Mouse (Mus musculus): ENCODE results near the gene Diras1.

Gene Diras1

DNA sequence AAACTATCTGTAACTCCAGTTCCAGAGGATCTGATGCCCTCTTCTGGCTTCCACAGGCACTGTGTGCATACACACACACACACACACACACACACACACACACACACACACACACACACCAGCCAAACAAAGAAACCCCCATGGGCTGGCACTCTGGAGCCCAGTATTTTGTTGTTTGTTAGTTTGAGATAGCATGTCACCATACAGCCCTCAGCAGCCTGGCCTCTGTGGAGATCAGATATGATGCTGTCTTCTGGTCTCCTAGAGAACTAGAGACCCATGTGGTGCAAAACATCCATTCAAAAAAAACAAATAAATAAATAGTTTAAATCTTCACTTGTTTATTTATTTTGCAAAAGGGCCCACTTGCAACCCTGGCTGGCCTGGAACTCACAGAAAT, 2.8 kb upstream of the Diras1 start:
- no peak for DNase-seq (ENCODE audit: low spot score in 2 of 2)

DNA sequence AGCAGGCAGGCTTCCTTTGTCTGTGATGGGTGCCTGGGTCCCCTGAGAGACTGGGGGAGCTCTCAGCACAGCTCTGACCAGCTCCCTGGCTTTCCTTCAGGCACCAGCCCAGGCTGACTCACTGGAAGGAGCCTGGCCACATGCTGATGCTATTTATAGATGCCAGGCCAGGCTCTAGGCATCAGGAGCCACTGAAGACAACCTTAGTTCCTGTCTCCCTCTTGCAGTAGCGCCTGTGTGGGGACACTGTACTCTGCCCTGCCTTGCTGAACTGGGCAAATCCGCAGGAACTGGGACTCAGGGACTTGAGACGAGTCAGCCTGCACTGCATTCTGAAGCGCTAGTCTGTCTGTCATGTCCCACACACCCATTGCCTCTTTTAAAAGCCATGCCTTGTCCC, 1.9 kb upstream of the Diras1 start:
- no peak for DNase-seq (ENCODE audit: low spot score in 2 of 2)

DNA sequence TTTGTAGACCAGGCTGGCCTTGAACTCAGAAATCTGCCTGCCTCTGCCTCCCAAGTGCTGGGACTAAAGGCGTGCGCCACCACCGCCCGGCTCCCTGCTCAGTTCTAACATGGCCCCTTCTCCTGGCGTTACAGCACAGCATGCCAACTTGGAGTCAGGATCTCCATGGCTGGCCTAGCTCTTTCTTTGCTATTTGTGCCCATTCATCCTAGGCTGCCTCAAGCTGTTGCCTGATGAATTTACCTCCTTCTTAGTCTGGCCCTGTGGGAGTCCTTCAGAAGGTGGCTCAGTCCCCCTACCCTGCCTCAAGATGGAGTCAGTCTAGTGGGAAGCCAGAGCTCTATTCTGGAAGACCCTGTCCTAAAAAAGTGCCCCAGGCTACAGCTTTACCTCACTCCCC, 1.4 kb upstream of the Diras1 start:
- DNase-seq (ENCODE audit: low spot score in 2 of 2), result no peak

DNA sequence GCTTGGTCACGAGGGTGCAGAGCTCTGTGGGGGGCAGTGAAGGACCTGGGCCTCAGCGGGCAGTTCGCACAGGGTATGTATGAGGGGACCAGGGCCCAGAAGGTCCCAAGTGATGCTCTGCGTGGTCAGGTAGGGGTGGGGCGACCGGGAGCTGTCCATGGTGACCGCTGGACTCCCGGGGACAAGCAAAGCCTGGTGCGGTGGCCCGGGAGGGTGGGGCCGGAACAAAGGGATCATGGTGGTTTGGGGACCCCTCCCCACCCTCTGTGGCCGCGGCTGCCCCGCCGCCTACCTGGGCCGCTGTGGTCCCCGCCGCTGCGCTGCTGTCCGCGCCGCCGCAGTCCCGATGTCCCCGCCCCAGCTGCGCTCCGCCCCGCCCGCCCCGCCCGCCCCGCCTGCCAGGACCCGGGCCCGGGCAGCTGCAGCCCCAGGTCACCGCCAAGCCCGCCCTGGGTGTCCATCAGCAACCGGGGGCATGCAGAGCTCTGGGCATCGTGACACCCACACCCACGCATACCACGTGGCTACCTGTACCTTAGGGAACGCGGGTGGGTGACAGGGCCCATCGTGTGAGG, 328 bp downstream of the Diras1 start:
- no peak for DNase-seq (ENCODE audit: low spot score in 2 of 2)

DNA sequence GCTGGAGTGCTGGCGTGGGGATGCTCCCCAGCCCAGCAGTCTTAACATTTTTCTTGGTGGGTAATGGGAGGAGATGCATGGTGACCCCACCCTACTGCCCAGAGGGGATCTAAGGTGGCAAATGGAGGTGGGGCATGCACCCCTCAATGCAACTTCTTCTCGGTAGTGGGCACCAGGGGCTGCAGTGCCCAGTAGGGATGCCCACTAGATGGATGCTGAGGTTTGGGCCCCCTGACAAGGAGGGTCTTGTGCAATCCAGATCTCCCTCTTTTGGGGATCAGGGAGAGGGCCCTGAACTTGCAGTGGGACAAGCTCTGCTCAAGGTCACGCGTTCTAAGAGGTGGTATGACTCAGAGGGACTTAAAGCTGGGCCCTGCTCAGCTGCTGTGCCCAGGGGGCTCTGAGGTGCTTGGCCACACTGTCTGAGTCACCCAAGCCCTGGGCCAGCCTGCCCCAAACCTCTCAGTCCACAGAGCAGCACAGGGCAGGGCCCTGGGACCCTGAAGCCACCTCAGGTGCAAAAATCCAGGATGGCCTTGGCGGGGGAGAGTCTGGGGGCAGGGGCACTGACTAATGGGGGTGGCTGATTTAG, 1.0 kb downstream of the Diras1 start:
- no peak for DNase-seq (ENCODE audit: low spot score in 2 of 2)

DNA sequence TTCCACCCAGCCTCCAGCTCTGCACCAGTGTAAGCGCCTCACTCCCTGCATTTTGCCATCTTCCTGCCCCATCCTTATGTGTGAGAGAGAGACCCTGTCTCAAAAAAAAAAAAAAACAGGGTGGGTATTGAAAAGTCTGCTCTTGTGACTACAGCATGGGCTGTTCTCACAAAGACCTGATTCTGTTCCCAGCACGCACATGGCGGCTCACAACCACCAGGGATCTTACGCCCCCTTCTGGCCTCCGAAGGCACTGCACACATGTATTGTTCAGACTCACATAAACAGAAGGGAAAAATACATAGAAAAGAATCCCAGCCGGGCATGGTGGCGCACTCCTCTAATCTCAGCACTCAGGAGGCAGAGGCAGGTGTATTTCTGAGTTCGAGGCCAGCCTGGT, 2.7 kb downstream of the Diras1 start:
- no peak for DNase-seq (ENCODE audit: low spot score in 2 of 2)

DNA sequence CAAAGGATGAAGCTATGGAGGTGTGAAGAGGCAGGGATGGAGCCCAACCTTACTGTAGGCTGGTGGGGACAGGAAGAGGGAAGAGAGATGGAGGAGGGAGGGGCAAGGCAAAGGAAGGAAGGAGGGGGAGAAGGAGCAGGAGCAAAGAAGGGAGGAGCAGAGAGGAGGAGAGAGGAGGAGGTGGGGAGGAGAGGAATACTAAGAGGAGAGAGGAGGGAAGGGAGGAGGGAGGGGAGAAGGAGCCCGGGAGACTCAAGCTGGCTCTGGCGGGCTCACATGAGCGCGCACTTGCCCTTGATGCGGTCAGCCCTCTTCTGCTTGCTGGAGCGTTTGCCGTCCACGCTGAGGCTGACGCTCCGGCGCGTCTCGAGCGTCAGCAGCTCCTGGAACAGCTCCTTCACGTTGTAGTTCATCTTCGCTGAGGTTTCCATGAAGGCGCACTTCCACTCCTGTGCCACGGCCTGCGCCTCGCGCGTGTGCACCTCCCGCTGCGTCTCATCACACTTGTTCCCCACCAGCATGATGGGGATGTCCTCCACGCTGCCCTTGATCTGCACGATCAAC, 3.8 kb downstream of the Diras1 start:
- no peak for DNase-seq (ENCODE audit: low spot score in 2 of 2)

DNA sequence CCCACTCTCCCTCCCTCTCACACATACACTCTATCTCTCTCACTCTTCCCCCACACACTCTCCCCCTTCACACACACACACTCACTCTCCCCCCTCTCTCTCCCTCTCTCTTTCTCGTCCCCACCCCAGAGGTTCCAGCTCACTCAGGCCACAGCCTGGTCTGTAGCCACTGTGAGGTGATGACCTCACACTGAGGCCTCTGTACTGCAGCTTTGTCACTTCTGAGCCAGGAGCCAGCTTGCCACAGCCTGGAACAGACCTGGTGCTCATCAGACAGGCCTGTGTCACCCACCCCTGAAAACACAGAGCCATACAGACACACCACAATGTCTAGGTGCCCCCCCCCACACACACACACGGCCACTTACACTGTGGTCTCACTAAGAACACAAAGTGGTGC, 5.3 kb downstream of the Diras1 start:
- no peak for DNase-seq (ENCODE audit: low spot score in 2 of 2)

DNA sequence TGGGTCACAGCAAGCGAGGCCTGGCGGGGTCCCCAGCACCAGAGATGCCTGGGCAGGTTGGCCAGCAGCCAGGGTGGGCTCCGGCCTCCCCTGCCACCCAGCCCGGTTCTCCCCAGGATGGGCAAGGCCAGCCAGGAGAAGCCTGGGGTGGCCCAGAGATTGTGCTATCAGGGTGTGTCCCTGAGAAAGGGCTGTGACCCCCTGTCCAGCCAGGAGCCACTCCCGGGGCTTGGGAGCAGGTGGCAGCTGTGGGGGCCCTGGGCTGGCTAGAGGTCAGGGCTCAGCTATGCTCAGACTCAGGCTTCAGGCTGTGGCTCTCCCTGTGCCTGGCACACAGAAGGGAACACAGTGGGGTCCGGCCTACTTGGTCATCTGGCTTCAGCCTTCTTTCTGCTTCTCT, 5.8 kb downstream of the Diras1 start:
- DNase-seq (ENCODE audit: low spot score in 2 of 2), result no peak

DNA sequence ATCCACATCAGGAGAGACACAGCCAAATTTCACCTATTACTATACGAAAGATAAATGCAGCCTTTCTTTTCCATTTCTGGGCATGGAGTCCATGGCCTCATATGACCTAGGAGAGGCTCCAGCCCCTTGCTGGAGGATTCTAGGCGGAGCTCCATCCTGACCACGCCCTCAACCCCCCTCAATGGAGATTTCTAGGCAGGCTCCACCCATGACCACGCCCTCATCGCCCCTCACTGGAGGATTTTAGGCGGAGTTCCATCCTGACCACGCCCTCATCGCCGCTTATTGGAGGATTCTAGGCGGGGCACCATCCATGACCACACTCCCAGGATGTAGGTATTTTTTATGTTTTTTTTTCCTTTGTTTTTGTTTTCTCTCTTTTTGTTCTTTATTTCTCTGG, 7.1 kb downstream of the Diras1 start:
- DNase-seq (ENCODE audit: low spot score in 2 of 2), result no peak

DNA sequence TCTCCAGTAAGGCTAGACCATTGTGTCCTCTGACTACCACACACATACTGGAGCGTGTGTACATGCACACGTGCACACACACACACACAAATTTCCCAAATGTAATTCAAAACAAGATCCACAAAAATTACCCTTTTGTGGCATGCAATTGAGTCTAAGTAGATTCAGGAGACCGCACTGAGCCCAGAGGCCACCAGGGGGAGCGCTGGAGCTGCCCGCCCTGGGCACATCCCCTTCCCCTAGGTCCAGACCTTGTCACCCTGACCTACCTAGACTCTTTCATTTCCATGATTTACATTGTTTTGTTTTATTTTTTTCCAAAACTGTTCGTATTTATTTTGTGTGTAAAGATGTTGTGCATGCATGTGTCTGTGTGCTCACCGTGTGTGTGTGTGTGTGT, 8.8 kb downstream of the Diras1 start:
- DNase-seq (ENCODE audit: low spot score in 2 of 2), result peak; percentile 47 to 84

DNA sequence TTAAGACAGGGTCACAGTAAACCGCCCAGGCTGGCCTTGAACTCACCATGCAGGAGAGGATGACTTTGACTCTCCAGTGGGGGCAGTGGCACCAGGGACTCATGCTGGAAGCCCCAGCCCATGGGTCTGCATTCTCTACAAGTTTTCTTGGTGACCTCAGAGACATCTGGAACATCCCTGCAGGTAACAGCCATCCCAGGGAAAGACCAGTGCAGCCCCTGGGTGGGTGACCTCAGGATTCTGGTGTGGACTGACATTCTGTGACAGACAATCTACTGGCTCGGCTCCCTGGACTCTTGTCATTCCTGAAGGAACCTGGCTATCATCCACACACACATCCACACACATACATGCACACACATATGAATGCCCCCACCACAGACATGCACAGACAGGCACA, 9.8 kb downstream of the Diras1 start:
- DNase-seq (ENCODE audit: low spot score in 2 of 2), result no peak

DNA sequence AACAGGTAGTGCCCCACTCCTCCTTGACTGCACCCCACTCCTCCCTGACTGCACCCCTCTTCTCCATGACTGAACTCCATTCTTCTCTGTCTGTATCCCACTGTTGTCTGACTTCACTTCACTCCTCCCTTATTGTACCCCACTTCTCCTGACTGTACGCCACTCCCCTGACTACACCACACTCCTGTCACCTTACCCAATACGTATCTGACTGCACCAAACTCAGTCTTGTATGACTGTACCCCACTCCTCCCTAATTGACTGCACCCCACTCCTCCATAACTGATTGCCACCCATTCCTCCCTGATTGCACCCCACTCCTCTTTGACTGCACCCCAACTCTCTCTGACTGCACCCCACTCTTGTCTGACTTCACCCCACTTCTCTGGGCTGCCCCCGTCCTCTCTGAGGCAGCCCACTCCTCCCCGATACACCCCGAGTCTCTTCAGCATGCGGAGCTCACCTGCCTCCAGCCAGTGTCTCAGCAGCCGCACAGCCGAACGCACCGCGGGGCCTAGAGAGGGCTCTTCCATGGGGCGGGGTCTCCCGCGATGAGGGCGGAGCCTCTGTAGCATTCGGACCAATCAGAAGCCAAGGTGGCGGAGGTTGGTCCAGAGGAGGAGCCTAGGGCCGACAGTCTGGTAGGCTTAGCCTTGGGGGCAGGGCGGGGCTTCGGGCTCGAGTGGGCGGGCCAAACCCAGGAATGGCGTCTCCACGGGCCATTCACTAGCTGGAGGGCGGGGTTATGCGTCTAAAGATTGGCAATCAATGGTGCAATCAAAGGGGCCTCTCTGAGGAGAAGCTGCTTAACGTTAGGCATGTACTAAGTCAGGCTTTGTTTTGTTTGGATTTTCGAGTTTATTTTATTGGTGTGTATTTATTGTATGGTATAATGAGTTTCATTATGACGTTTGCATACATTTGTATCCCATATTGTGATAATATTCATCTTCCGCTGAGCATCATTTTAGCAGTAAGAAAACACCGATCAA, 10.8 kb downstream of the Diras1 start, which contains the start of gene Gng7:
Gene Gng7 (minus strand): TSS at position 553 of the 992 bp plus-strand sequence.
- peak; percentile 89 for DNase-seq (ENCODE audit: low spot score in 2 of 2)

DNA sequence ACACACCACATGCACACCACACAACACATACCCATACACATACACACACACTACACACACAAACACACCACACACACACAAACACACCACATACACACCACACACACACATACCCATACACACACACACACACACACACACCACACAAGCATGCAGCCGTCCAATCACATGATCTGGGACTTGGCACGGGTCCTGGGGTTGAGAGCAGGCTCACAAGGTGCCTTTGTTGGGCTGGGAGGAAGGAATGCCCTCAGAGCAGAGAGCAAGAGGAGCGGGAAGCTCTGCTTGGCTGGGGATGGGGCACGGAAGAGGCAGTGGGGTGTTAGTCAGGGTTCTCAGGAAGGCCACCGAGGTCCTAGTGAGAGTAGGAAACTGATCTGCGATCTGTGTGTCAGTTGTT, 14.6 kb downstream of the Diras1 start:
- DNase-seq (ENCODE audit: low spot score in 2 of 2), result no peak

DNA sequence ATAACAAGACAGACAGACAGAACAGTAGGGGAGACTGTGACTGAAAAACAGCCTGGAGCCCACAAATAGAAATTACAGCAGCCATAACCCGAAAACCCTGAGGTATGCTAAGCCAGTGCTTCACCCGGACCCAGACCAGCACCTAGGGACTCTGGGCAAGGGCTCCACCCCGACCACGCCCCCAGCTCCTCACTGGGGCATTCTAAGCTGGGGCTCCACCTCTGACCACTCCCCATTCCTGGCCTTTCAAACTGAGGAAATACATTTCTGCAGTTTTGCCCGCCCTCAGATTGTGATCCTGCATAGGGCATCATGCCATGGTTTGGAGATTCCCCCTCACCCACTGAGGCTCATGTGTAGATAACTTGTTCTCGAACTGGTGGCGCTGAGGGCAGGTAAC, 18.2 kb downstream of the Diras1 start:
- no peak for DNase-seq (ENCODE audit: low spot score in 2 of 2)

DNA sequence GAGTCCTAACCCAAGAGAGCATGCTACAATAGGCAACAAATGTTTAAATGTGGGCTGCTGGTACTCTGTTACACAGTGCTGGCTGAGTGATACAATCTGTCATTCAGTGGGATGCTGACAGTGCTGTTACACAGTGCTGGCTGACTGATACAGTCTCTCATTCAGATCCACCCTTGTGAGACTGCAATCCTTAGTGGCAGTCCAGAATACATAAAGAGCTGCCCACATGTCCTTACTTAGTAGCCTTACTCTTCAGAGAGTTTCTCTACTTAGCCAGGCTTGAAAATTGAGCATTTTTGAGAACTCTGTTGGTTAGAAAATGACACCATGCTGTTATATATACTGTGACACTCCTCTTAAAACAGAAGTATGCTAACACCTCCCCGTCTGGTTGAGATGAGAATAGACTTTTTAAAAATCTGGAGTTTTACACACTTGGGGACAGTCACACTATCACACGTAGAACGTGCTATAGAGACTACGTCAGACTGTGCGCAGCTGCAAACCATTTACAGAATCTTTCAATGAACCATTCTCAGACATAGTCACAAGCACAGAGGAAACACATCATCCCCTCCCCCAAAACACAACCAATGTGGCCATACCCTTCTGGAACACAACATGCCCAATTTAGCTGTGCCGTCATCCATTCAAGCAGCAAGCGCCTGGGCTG, 19.3 kb downstream of the Diras1 start:
- DNase-seq (ENCODE audit: low spot score in 2 of 2), result no peak

DNA sequence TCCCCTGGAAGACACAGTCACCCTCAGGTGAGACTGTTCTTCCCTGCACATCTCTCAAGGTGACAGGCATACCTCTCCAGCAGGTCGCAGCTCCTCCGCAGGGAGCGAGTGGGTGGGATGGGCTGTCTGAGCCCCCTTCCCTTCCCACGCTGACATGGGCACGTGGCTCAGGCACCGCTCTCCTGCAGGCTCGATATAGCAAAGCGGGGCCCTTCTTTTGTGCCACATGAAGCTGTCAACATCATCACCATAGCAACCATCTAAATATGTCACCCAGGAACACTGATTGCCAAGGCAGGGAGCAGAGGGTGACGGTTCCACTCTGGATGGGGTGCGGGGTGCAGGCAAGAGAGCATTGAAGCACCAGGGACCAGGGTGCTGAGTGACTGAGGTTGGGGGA, 24.3 kb downstream of the Diras1 start:
- no peak for DNase-seq (ENCODE audit: low spot score in 2 of 2)

DNA sequence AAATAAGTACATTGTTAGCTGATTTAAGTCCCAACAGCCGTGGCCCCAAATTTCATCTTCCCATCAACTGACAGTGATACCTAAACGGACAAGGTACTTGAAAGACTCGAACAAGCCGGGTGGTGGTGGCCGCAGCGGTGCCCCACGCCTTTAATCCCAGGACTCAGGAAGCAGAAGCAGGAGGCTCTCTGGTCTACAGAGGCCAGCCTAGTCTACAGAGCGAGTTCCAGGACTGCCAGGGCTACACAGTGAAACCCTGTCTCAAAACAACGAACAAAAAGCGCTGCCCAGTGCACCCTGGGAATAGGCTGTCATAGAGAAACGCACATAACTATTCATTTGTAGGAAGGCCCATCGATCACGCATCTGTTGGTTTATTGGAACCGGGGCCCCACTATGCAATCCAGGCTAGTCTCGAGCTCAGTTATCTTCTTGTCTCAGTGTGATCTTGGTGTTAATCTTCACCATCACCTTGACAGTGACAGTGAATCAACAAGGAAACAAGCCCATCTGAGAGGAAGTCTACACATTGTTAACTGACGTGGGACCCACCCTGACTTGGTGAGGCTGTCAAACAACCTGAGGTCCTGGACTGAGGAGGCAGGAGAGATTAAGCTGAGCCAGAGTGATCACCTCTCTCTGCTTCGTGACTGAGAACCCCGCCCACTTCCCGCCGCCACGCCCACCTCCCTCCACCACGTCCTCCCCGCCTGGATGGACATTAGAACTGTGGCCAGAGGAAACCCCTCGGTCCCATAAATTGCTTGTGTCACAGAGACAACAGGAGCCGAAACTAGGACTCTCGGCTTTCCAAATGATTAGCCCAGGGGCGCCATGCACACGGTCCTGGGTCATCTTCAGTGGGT, 25.0 kb downstream of the Diras1 start:
- DNase-seq (ENCODE audit: low spot score in 2 of 2), result no peak

DNA sequence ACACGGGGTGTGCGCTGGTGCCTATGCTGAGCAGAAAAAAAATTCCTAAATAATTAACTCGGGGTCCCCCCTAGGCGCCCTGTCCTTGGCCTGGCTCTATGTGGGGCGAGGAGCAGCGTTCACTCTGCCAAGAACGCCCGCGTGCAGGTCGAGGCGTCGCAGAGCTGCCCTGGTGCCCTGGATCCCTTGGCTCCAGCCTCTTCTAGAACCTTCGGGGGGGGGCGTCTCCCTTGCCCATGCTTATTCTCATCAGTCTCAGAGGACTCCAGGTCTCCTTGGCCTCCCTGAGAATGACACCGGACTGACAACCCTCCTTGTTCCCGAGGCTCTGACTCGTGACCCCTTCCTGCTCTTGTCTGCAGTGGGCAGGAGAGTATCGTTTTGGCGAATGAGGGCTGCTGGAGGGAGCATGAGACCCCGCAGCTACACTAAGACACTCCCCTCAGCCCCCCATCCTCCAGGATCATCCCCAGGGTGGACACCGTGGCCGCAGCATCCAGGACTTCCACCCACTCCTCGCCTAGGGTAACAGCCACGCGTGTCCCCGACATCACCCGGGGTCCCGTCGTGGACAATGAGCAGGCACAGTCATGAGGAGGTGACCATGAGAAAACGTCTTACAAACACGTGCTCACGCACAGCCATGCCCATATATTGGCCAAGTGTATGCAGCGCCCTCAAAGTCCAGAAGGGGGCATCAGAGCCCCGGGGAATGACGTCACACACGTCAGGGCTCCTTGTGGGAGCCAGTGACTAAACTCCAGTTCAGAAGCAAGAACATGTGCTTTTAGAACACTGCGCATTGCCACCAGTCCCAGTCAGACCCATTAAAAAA, 25.9 kb downstream of the Diras1 start:
- DNase-seq (ENCODE audit: low spot score in 2 of 2), result peak; percentile 75 to 85

DNA sequence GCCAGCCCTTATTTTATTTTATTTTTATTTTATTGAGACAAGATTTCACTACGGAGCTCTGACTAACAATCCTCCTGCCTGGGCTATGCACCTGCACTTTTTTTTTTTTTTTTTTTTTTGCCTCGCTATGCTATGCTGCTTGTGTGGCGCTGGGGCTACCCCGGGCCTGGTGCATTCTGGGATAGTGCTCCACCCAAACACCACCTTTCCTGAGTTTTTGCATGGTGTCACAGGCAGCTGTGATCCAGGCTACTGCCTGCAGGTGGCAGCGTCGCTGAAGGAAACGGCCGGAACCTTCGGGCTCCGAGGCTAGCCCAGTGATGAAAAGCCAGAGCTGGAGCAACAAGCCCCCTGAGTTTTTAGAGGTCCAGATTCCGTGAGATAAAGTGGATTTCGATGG, 26.7 kb downstream of the Diras1 start:
- peak; percentile 60 to 73 for DNase-seq (ENCODE audit: low spot score in 2 of 2)

All from thymus, postnatal 10 days (tissue).